Mouse (Mus musculus) small intestine, adult 2 months (tissue): ENCODE measurements at regions not wholly inside any gene's neighbourhood (a gene's known extent, or its start where the extent isn't known, plus 50 kb on each side); places are given as distances from the start of the nearest gene placed in this dataset.

ENCODE experiments used
- CTCF ChIP-seq: fragments of 200-500 bp; IDR thresholded peaks from 2 replicates; pipeline ENCODE4 v1.5.1; 2012; ENCODE audit warnings: low read depth, mild to moderate bottlenecking, control low read depth, inconsistent platforms, low read length, moderate library complexity, mixed read lengths; ENCODE audit not compliant: insufficient replicate concordance, insufficient read length; ENCODE audit errors: extremely low read depth
- POLR2A ChIP-seq: fragments of 200-500 bp; IDR thresholded peaks from 2 replicates; pipeline ENCODE4 v1.6.1; 2012; ENCODE audit warnings: low read depth, mild to moderate bottlenecking, control low read depth, inconsistent platforms, low read length, moderate library complexity

- TF ChIP-seq CTCF, result no peak
- TF ChIP-seq POLR2A, result no peak
Measured at GRCm38 (mm10) chr10:17562410-17563350, 160.3 kb upstream of the Cited2 start.
